Mouse (Mus musculus): ENCODE data around the gene Rab4a. TPM values are rescaled to one million over a fixed set of nuclear protein-coding genes. Genes with fewer than 3 reads are reported as not detected.
A peak's percentile ranks its signal among the peaks of the same experiment; 100 is the strongest.

Gene Rab4a
- polyA plus RNA-seq, 1 experiment from 2014 or later, result 42.3 TPM

- peak; percentile 9; the same call in 1 of the 2 replicates for ATAC-seq (ENCODE audit: insufficient number of reproducible peaks, low FRiP score)
- Histone ChIP-seq H3K4me2 (no peak overlapping the region), H3K4me3 (no peak overlapping the region), H3K27me3 (replicated peaks) (no peaks in the 10 kb centered on the region), H3K4me1 (replicated peaks) (peaks cover 21% of the 10 kb centered on the region), H3K27ac (ENCODE audit: poor library complexity, severe bottlenecking) (0 out of 2 replicates have a peak overlapping the region, but pooled peaks have one; percentile 23), H3K9ac (no peak overlapping the region), H3K36me3 (no peaks in the 10 kb centered on the region), H3K9me3 (replicated peaks) (no peaks in the 10 kb centered on the region)
- 36% methylated on average over 9 of the region's 9 CpGs for WGBS
These were observed 66.3 kb downstream of the Rab4a start for GRCm38 (mm10) chr8:123872048-123872447.

GRCm38 (mm10) chr8:123873364-123873763, 67.6 kb downstream of the Rab4a start:
- Histone ChIP-seq H3K4me2 (no peak overlapping the region), H3K27me3 (replicated peaks) (no peaks in the 10 kb centered on the region), H3K9ac (no peak overlapping the region), H3K4me1 (replicated peaks) (peaks cover 23% of the 10 kb centered on the region), H3K36me3 (no peaks in the 10 kb centered on the region), H3K27ac (ENCODE audit: poor library complexity, severe bottlenecking) (peak overlapping the region; percentile 12; the same call in 1 of the 2 replicates), H3K9me3 (replicated peaks) (no peaks in the 10 kb centered on the region), H3K4me3 (no peak overlapping the region)
- 20% methylated on average over 6 of the region's 6 CpGs for WGBS
- ATAC-seq (ENCODE audit: insufficient number of reproducible peaks, low FRiP score), result no peak; the same call in 1 of the 2 replicates

GRCm38 (mm10) chr8:123874324-123874723, 68.5 kb downstream of the Rab4a start:
- H3K4me2 ChIP-seq, result no peak overlapping the region
- H3K9me3 ChIP-seq (replicated peaks), result no peaks in the 10 kb centered on the region
- peaks cover 25% of the 10 kb centered on the region for H3K4me1 ChIP-seq (replicated peaks)
- no peak overlapping the region for H3K9ac ChIP-seq
- no peak overlapping the region for H3K4me3 ChIP-seq
- ATAC-seq (ENCODE audit: insufficient number of reproducible peaks, low FRiP score), result no peak
- WGBS, result 66% methylated on average over 11 of the region's 11 CpGs
- H3K27ac ChIP-seq (ENCODE audit: poor library complexity, severe bottlenecking), result no peak overlapping the region
- H3K36me3 ChIP-seq, result no peaks in the 10 kb centered on the region
- no peaks in the 10 kb centered on the region for H3K27me3 ChIP-seq (replicated peaks)

GRCm38 (mm10) chr8:123877865-123878264, 72.1 kb downstream of the Rab4a start:
- WGBS, result 56% methylated on average over 2 of the region's 2 CpGs
- Histone ChIP-seq H3K9me3 (replicated peaks) (no peaks in the 10 kb centered on the region), H3K36me3 (no peaks in the 10 kb centered on the region), H3K4me2 (no peak overlapping the region), H3K4me3 (no peak overlapping the region), H3K9ac (no peak overlapping the region), H3K4me1 (replicated peaks) (peaks cover 24% of the 10 kb centered on the region), H3K27me3 (replicated peaks) (no peaks in the 10 kb centered on the region), H3K27ac (ENCODE audit: poor library complexity, severe bottlenecking) (no peak overlapping the region)
- ATAC-seq (ENCODE audit: insufficient number of reproducible peaks, low FRiP score), result no peak

- H3K4me1 ChIP-seq (replicated peaks), result peaks cover 35% of the 10 kb centered on the region
- H3K9ac ChIP-seq, result no peak overlapping the region
- no peak overlapping the region for H3K4me2 ChIP-seq
- no peak overlapping the region for H3K27ac ChIP-seq (ENCODE audit: poor library complexity, severe bottlenecking)
- WGBS, result 67% methylated on average over 10 of the region's 10 CpGs
- H3K36me3 ChIP-seq, result no peaks in the 10 kb centered on the region
- no peaks in the 10 kb centered on the region for H3K9me3 ChIP-seq (replicated peaks)
- no peak for ATAC-seq (ENCODE audit: insufficient number of reproducible peaks, low FRiP score)
- H3K27me3 ChIP-seq (replicated peaks), result peaks cover 7% of the 10 kb centered on the region
- H3K4me3 ChIP-seq, result no peak overlapping the region
These were observed 74.5 kb downstream of the Rab4a start for GRCm38 (mm10) chr8:123880271-123880670.

GRCm38 (mm10) chr8:123880821-123881350, 75.1 kb downstream of the Rab4a start:
- 35% methylated on average over 4 of the region's 4 CpGs for WGBS
- ATAC-seq (ENCODE audit: insufficient number of reproducible peaks, low FRiP score), result no peak

GRCm38 (mm10) chr8:123882412-123882811, 76.6 kb downstream of the Rab4a start:
- H3K36me3 ChIP-seq, result no peaks in the 10 kb centered on the region
- peaks cover 19% of the 10 kb centered on the region for H3K27me3 ChIP-seq (replicated peaks)
- no peak overlapping the region for H3K27ac ChIP-seq (ENCODE audit: poor library complexity, severe bottlenecking)
- H3K4me1 ChIP-seq (replicated peaks), result peaks cover 31% of the 10 kb centered on the region
- H3K9ac ChIP-seq, result no peak overlapping the region
- WGBS, result 42% methylated on average over 2 of the region's 2 CpGs
- H3K4me3 ChIP-seq, result no peak overlapping the region
- H3K9me3 ChIP-seq (replicated peaks), result no peaks in the 10 kb centered on the region
- no peak for ATAC-seq (ENCODE audit: insufficient number of reproducible peaks, low FRiP score)
- no peak overlapping the region for H3K4me2 ChIP-seq

More at GRCm38 (mm10) chr8:123880821-123881350, 75.1 kb downstream of the Rab4a start:
- peaks cover 35% of the 10 kb centered on the region for H3K4me1 ChIP-seq (replicated peaks)
- H3K27ac ChIP-seq (ENCODE audit: poor library complexity, severe bottlenecking), result no peak overlapping the region
- no peak overlapping the region for H3K4me2 ChIP-seq
- H3K4me3 ChIP-seq, result no peak overlapping the region
- H3K36me3 ChIP-seq, result no peaks in the 10 kb centered on the region
- H3K27me3 ChIP-seq (replicated peaks), result peaks cover 12% of the 10 kb centered on the region
- no peak overlapping the region for H3K9ac ChIP-seq
- H3K9me3 ChIP-seq (replicated peaks), result no peaks in the 10 kb centered on the region

- no peaks in the 10 kb centered on the region for H3K36me3 ChIP-seq
- H3K9ac ChIP-seq, result 0 out of 2 replicates have a peak overlapping the region, but pooled peaks have one; percentile 34
- H3K4me1 ChIP-seq (replicated peaks), result peaks cover 31% of the 10 kb centered on the region
- H3K27ac ChIP-seq (ENCODE audit: poor library complexity, severe bottlenecking), result no peak overlapping the region
- H3K9me3 ChIP-seq (replicated peaks), result no peaks in the 10 kb centered on the region
- WGBS, result 57% methylated on average over 4 of the region's 4 CpGs
- ATAC-seq (ENCODE audit: insufficient number of reproducible peaks, low FRiP score), result no peak
- H3K4me2 ChIP-seq, result no peak overlapping the region
- H3K4me3 ChIP-seq, result no peak overlapping the region
- H3K27me3 ChIP-seq (replicated peaks), result peaks cover 19% of the 10 kb centered on the region
These were observed 77.3 kb downstream of the Rab4a start for GRCm38 (mm10) chr8:123883094-123883493.

Other genes with a start within 250 kb of the Rab4a start
- gene Rhou, start 152.1 kb upstream of the Rab4a start, polyA plus RNA-seq (2016; fragmentation: Nextera tagmentation; extraction: Ambion mirVana), result 10.7 and 13.4 TPM in 2 replicates
- gene Ccsap, start 54.2 kb downstream of the Rab4a start, polyA plus RNA-seq (2016; fragmentation: Nextera tagmentation; extraction: Ambion mirVana), result 3.3 and 4.1 TPM in 2 replicates
- 481 and 483 TPM in 2 replicates for gene Acta1, start 88.8 kb downstream of the Rab4a start, polyA plus RNA-seq (2016; fragmentation: Nextera tagmentation; extraction: Ambion mirVana)
- gene Nup133, start 143.3 kb downstream of the Rab4a start, polyA plus RNA-seq (2016; fragmentation: Nextera tagmentation; extraction: Ambion mirVana), result 32.1 and 32.5 TPM in 2 replicates
- 36.1 and 37.3 TPM in 2 replicates for gene Abcb10, start 177.1 kb downstream of the Rab4a start, polyA plus RNA-seq (2016; fragmentation: Nextera tagmentation; extraction: Ambion mirVana)
- gene Taf5l, start 215.4 kb downstream of the Rab4a start, polyA plus RNA-seq (2016; fragmentation: Nextera tagmentation; extraction: Ambion mirVana), result 31.2 and 32.2 TPM in 2 replicates
- 5.6 TPM in 2 replicates for gene Urb2, start 215.5 kb downstream of the Rab4a start, polyA plus RNA-seq (2016; fragmentation: Nextera tagmentation; extraction: Ambion mirVana)

All from heart, embryonic 12.5 days (tissue).